Mouse (Mus musculus): ENCODE measurements around the gene Idh3b. TPM values are rescaled to one million over a fixed set of nuclear protein-coding genes. Genes with fewer than 3 reads are reported as not detected.

The Idh3b gene
- polyA plus RNA-seq (2012; rRNA removed) = 340 and 363 TPM in 2 replicates

GRCm38 (mm10) chr2:130283854-130284654 lies at the start of gene Idh3b:
Idh3b (minus strand) TSS chr2:130284547.
- peak; percentile 79 to 93 for DNase-seq (ENCODE audit: extremely low spot score in 1 of 2, low spot score in 1 of 2)

GRCm38 (mm10) chr2:130329502-130329901 lies 45.2 kb upstream of the Idh3b start:
- no peak for DNase-seq (ENCODE audit: extremely low spot score in 1 of 2, low spot score in 1 of 2)

GRCm38 (mm10) chr2:130327057-130327456 lies 42.7 kb upstream of the Idh3b start:
- DNase-seq (ENCODE audit: extremely low spot score in 1 of 2, low spot score in 1 of 2) = no peak

- no peak for DNase-seq (ENCODE audit: extremely low spot score in 1 of 2, low spot score in 1 of 2)
Measured at GRCm38 (mm10) chr2:130303014-130303413, 18.7 kb upstream of the Idh3b start.

- DNase-seq (ENCODE audit: extremely low spot score in 1 of 2, low spot score in 1 of 2) = no peak
Measured at GRCm38 (mm10) chr2:130297580-130297979, 13.2 kb upstream of the Idh3b start.

GRCm38 (mm10) chr2:130296134-130296745 lies 11.9 kb upstream of the Idh3b start:
- no peak for DNase-seq (ENCODE audit: extremely low spot score in 1 of 2, low spot score in 1 of 2)

GRCm38 (mm10) chr2:130295331-130296133 lies 11.2 kb upstream of the Idh3b start:
- DNase-seq (ENCODE audit: extremely low spot score in 1 of 2, low spot score in 1 of 2) = peak in 1 of 2 experiments; percentile 45

- DNase-seq (ENCODE audit: extremely low spot score in 1 of 2, low spot score in 1 of 2) = no peak
Measured at GRCm38 (mm10) chr2:130294936-130295277, 10.6 kb upstream of the Idh3b start, which contains the start of gene Ebf4. Ebf4 (plus strand) TSS chr2:130295169.

GRCm38 (mm10) chr2:130294218-130294935 lies 10.0 kb upstream of the Idh3b start:
- DNase-seq (ENCODE audit: extremely low spot score in 1 of 2, low spot score in 1 of 2) = no peak

GRCm38 (mm10) chr2:130293486-130293885 lies 9.1 kb upstream of the Idh3b start:
- no peak for DNase-seq (ENCODE audit: extremely low spot score in 1 of 2, low spot score in 1 of 2)

GRCm38 (mm10) chr2:130293009-130293408 lies 8.7 kb upstream of the Idh3b start:
- no peak for DNase-seq (ENCODE audit: extremely low spot score in 1 of 2, low spot score in 1 of 2)

- peak; percentile 69 to 86 for DNase-seq (ENCODE audit: extremely low spot score in 1 of 2, low spot score in 1 of 2)
Measured at GRCm38 (mm10) chr2:130291434-130291833, 7.1 kb upstream of the Idh3b start.

- DNase-seq (ENCODE audit: extremely low spot score in 1 of 2, low spot score in 1 of 2) = no peak
Measured at GRCm38 (mm10) chr2:130289086-130289485, 4.7 kb upstream of the Idh3b start.

GRCm38 (mm10) chr2:130280818-130281217 lies 3.5 kb downstream of the Idh3b start:
- no peak for DNase-seq (ENCODE audit: extremely low spot score in 1 of 2, low spot score in 1 of 2)

GRCm38 (mm10) chr2:130280224-130280623 lies 4.1 kb downstream of the Idh3b start:
- DNase-seq (ENCODE audit: extremely low spot score in 1 of 2, low spot score in 1 of 2) = peak in 1 of 2 experiments; percentile 55

GRCm38 (mm10) chr2:130279600-130280091 lies 4.7 kb downstream of the Idh3b start:
- no peak for DNase-seq (ENCODE audit: extremely low spot score in 1 of 2, low spot score in 1 of 2)

GRCm38 (mm10) chr2:130275649-130276048 lies 8.7 kb downstream of the Idh3b start:
- peak in 1 of 2 experiments; percentile 56 for DNase-seq (ENCODE audit: extremely low spot score in 1 of 2, low spot score in 1 of 2)

GRCm38 (mm10) chr2:130274862-130275261 lies 9.5 kb downstream of the Idh3b start:
- no peak for DNase-seq (ENCODE audit: extremely low spot score in 1 of 2, low spot score in 1 of 2)

GRCm38 (mm10) chr2:130274149-130274861 lies 10.0 kb downstream of the Idh3b start, which contains the start of gene Nop56:
Nop56 (plus strand) TSS chr2:130274430.
- peak; percentile 97 to 100 for DNase-seq (ENCODE audit: extremely low spot score in 1 of 2, low spot score in 1 of 2)

- DNase-seq (ENCODE audit: extremely low spot score in 1 of 2, low spot score in 1 of 2) = peak in 1 of 2 experiments; percentile 50
Measured at GRCm38 (mm10) chr2:130273732-130274131, 10.6 kb downstream of the Idh3b start.

Measured in frontal cortex, adult 2 months (tissue).